In genomic region chr9:109009636-109010315, GRCm38 (mm10) we compare ENCODE assay signal across 8 mouse cellular contexts. TPM values are rescaled to one million over a fixed set of nuclear protein-coding genes. Genes with fewer than 3 reads are reported as not detected.
DNase-seq lines count a peak whose midpoint lies in the region; ATAC-seq and TF ChIP-seq lines count a peak whose summit lies in the region.

No protein-coding gene starts in this region.

- ATAC-seq in hematopoietic stem cell, adult 5-6 weeks (replicated peaks in 1 of 2; ENCODE audit: insufficient read depth in 1 of 2, low FRiP score in 2 of 2, low TSS enrichment in 1 of 2, low read depth in 1 of 2, poor library complexity in 2 of 2, severe bottlenecking in 2 of 2), result peak; percentile 99
- no peak for ATAC-seq in neural tube, embryonic 15.5 days (ENCODE audit: low FRiP score)

- TF ChIP-seq POLR2A in cerebellum, adult 2 months (IDR thresholded peaks at IDR 0.05; ENCODE audit: borderline replicate concordance, insufficient read depth, low read length), result no peak
- 0 out of 2 replicates have a peak, but pooled peaks have one; percentile 20 for TF ChIP-seq POLR2A in thymus, adult 2 months (IDR thresholded peaks at IDR 0.05; ENCODE audit: control insufficient read depth, extremely low read depth, insufficient read depth, low read length, poor library complexity)

- H3K9ac ChIP-seq in neural tube, embryonic 15.5 days (replicated peaks), result no peak overlapping the region

- WGBS in cerebellum, adult 2 months, result 37% methylated on average over 17 of the region's 17 CpGs
- WGBS in thymus, adult 2 months, result 13% methylated on average over 17 of the region's 17 CpGs
- 64% methylated on average over 17 of the region's 17 CpGs for whole genome bisulfite sequencing in neural tube, embryonic 15.5 days

- H3K4me2 ChIP-seq in neural tube, embryonic 15.5 days, result no peak overlapping the region

- DNase-seq in cerebellum, postnatal 10 days, result peak; percentile 45 to 48
- no peak for DNase-seq in cerebellum, adult 2 months
- DNase-seq in thymus, adult 2 months, result no peak
- no peak for DNase-seq in thymus, postnatal 14 days
- peak; percentile 17 for DNase-seq in mesoderm, embryonic 11.5 days (ENCODE audit: low read depth, low spot score)
- no peak for DNase-seq in spleen, adult 18-20 months

- H3K9me3 ChIP-seq in neural tube, embryonic 15.5 days (replicated peaks), result no peaks in the 10 kb centered on the region

- no peak overlapping the region for H3K4me3 ChIP-seq in cerebellum, adult 2 months (replicated peaks; ENCODE audit: insufficient read depth, low read depth, low read length)
- no peak overlapping the region for H3K4me3 ChIP-seq in thymus, adult 2 months (ENCODE audit: control insufficient read depth, insufficient read depth, low read length)
- no peak overlapping the region for H3K4me3 ChIP-seq in neural tube, embryonic 15.5 days (replicated peaks)

- H3K27ac ChIP-seq in cerebellum, adult 2 months (ENCODE audit: insufficient read depth, low read length), result no peak overlapping the region
- H3K27ac ChIP-seq in thymus, adult 2 months (ENCODE audit: control insufficient read depth, insufficient read depth, low read length), result no peak overlapping the region
- H3K27ac ChIP-seq in neural tube, embryonic 15.5 days (replicated peaks), result no peak overlapping the region

- no peak for TF ChIP-seq CTCF in cerebellum, adult 2 months (IDR thresholded peaks at IDR 0.05; ENCODE audit: borderline replicate concordance, insufficient read depth, low read depth, low read length)
- no peak for TF ChIP-seq CTCF in thymus, adult 2 months (IDR thresholded peaks at IDR 0.05; ENCODE audit: borderline replicate concordance, control insufficient read depth, extremely low read depth, insufficient read depth, low read length, poor library complexity)

- no peaks in the 10 kb centered on the region for H3K36me3 ChIP-seq in thymus, adult 2 months (ENCODE audit: control insufficient read depth, insufficient read depth, low read length)
- H3K36me3 ChIP-seq in neural tube, embryonic 15.5 days, result peaks cover 34% of the 10 kb centered on the region

- no peaks in the 10 kb centered on the region for H3K27me3 ChIP-seq in cerebellum, adult 2 months (ENCODE audit: control insufficient read depth, insufficient read depth, low read length)
- no peaks in the 10 kb centered on the region for H3K27me3 ChIP-seq in thymus, adult 2 months (ENCODE audit: control insufficient read depth, insufficient read depth, low read length)
- H3K27me3 ChIP-seq in neural tube, embryonic 15.5 days (replicated peaks), result no peaks in the 10 kb centered on the region

- H3K4me1 ChIP-seq in cerebellum, adult 2 months (ENCODE audit: control insufficient read depth, insufficient read depth, low read length), result no peaks in the 10 kb centered on the region
- H3K4me1 ChIP-seq in thymus, adult 2 months (replicated peaks; ENCODE audit: control insufficient read depth, insufficient read depth, low read length), result peaks cover 17% of the 10 kb centered on the region
- no peaks in the 10 kb centered on the region for H3K4me1 ChIP-seq in neural tube, embryonic 15.5 days

RNA-seq across cellular contexts. Expression of gene Pfkfb4, which starts 18.2 kb away (rescaled TPM):
- polyA plus RNA-seq in cerebellum, adult 2 months (2012; rRNA removed), result 17.5 and 20.1 TPM in 2 replicates
- polyA plus RNA-seq in thymus, adult 2 months (2012; rRNA removed), result 13.4 and 15.1 TPM in 2 replicates
- total RNA-seq in hematopoietic stem cell, adult 5-6 weeks (2017), result 15.3 and 40.1 TPM in 2 replicates
- polyA plus RNA-seq in neural tube, embryonic 15.5 days (2015; fragmentation: Nextera tagmentation; extraction: Ambion mirVana), result 26.3 and 30.1 TPM in 2 replicates

RNA-seq across cellular contexts. Expression of gene Ucn2, which starts 24.0 kb away (rescaled TPM):
- polyA plus RNA-seq in cerebellum, adult 2 months (2012; rRNA removed), result 0.47 and 0.48 TPM in 2 replicates
- polyA plus RNA-seq in thymus, adult 2 months (2012; rRNA removed), result 0.40 and 1.3 TPM in 2 replicates
- not detected in 2 replicates for total RNA-seq in hematopoietic stem cell, adult 5-6 weeks (2017)
- not detected in 2 replicates for polyA plus RNA-seq in neural tube, embryonic 15.5 days (2015; fragmentation: Nextera tagmentation; extraction: Ambion mirVana)

RNA-seq across cellular contexts. Expression of gene Shisa5, which starts 28.6 kb away (rescaled TPM):
- 75.0 and 79.8 TPM in 2 replicates for polyA plus RNA-seq in cerebellum, adult 2 months (2012; rRNA removed)
- 2,502 and 2,648 TPM in 2 replicates for polyA plus RNA-seq in thymus, adult 2 months (2012; rRNA removed)
- total RNA-seq in hematopoietic stem cell, adult 5-6 weeks (2017), result 416 and 906 TPM in 2 replicates
- 78.4 and 93.0 TPM in 2 replicates for polyA plus RNA-seq in neural tube, embryonic 15.5 days (2015; fragmentation: Nextera tagmentation; extraction: Ambion mirVana)

RNA-seq across cellular contexts. Expression of gene Trex1, which starts 49.8 kb away (rescaled TPM):
- polyA plus RNA-seq in cerebellum, adult 2 months (2012; rRNA removed), result 39.9 and 40.4 TPM in 2 replicates
- 210 and 228 TPM in 2 replicates for polyA plus RNA-seq in thymus, adult 2 months (2012; rRNA removed)
- 5.9 and 13.9 TPM in 2 replicates for total RNA-seq in hematopoietic stem cell, adult 5-6 weeks (2017)
- polyA plus RNA-seq in neural tube, embryonic 15.5 days (2015; fragmentation: Nextera tagmentation; extraction: Ambion mirVana), result 13.9 and 15.6 TPM in 2 replicates

RNA-seq across cellular contexts. Expression of gene Col7a1, which starts 56.4 kb away (rescaled TPM):
- polyA plus RNA-seq in cerebellum, adult 2 months (2012; rRNA removed), result 11.3 and 14.1 TPM in 2 replicates
- 5.1 and 7.9 TPM in 2 replicates for polyA plus RNA-seq in thymus, adult 2 months (2012; rRNA removed)
- 1.0 TPM in 1 of 2 replicates, not detected in the other for total RNA-seq in hematopoietic stem cell, adult 5-6 weeks (2017)
- polyA plus RNA-seq in neural tube, embryonic 15.5 days (2015; fragmentation: Nextera tagmentation; extraction: Ambion mirVana), result 1.8 and 2.8 TPM in 2 replicates

Comparison
In these comparisons a context has a peak if more than half of its experiments do, and no peak if none do; other contexts are left out.
1. DNase-seq: peak in cerebellum, postnatal 10 days (2 of 2) and mesoderm, embryonic 11.5 days (single experiment); none in cerebellum, adult 2 months (0 of 2), thymus, adult 2 months (single experiment), thymus, postnatal 14 days (single experiment) and spleen, adult 18-20 months (0 of 2).
2. RNA of gene Shisa5, which starts 28.6 kb away (polyA plus RNA-seq): 2,502 to 2,648 TPM in thymus, adult 2 months; 75.0 to 79.8 TPM in cerebellum, adult 2 months and 78.4 to 93.0 TPM in neural tube, embryonic 15.5 days; every median in the first group is over 10 times any median in the second.